Mouse (Mus musculus) midbrain, embryonic 12.5 days (tissue): Measurements from ENCODE around the gene Necab3. TPM values are rescaled to one million over a fixed set of nuclear protein-coding genes. Genes with fewer than 3 reads are reported as not detected.
A peak's percentile ranks its signal among the peaks of the same experiment; 100 is the strongest.

Experiments
- ATAC-seq: fragments of 200-750 bp; cut with Nextera tagmentation; 2 replicates; pipeline ENCODE4 v1.8.0; 2017; ENCODE audit warnings: low read depth, moderate TSS enrichment, moderate library complexity; ENCODE audit not compliant: low FRiP score
- H3K27ac ChIP-seq: fragments of 300-500 bp; sonication (generic); replicated peaks from 2 replicates; pipeline ENCODE4 v1.5.1; 2016; ENCODE audit warnings: mild to moderate bottlenecking
- H3K27me3 ChIP-seq: fragments of 300-500 bp; sonication (generic); 2 replicates; pipeline ENCODE4 v1.6.1; 2016; ENCODE audit warnings: mild to moderate bottlenecking
- H3K36me3 ChIP-seq: fragments of 300-500 bp; sonication (generic); 2 replicates; pipeline ENCODE4 v1.6.1; 2016
- H3K4me1 ChIP-seq: fragments of 300-500 bp; sonication (generic); 2 replicates; pipeline ENCODE4 v1.6.1; 2016
- H3K4me2 ChIP-seq: fragments of 300-500 bp; sonication (generic); replicated peaks from 2 replicates; pipeline ENCODE4 v1.6.1; 2016; ENCODE audit warnings: mild to moderate bottlenecking, moderate library complexity
- H3K4me3 ChIP-seq: fragments of 300-500 bp; sonication (generic); 2 replicates; pipeline ENCODE4 v1.5.1; 2016; ENCODE audit warnings: mild to moderate bottlenecking
- H3K9ac ChIP-seq: fragments of 300-500 bp; sonication (generic); replicated peaks from 2 replicates; pipeline ENCODE4 v1.6.1; 2016; ENCODE audit warnings: mild to moderate bottlenecking, moderate library complexity
- H3K9me3 ChIP-seq: fragments of 300-500 bp; sonication (generic); 2 replicates; pipeline ENCODE4 v1.6.1; 2016; ENCODE audit warnings: mild to moderate bottlenecking
- WGBS: fragments of 180-500 bp; shearing (Covaris S2); methylation state at CpG from one replicate; pipeline ENCODE4 v1.1.7; 2016; 5-methylcytosine and 5-hydroxymethylcytosine counted together
- polyA plus RNA-seq: library from polyadenylated mRNA; unstranded; fragments of >200 nt; fragmentation: Nextera tagmentation; extraction: Ambion mirVana; gene quantifications from 2 replicates; pipeline ENCODE4 v1.2.1, GENCODE M21; 2016

The Necab3 gene
- polyA plus RNA-seq: 11.9 and 12.3 TPM in 2 replicates

DNA sequence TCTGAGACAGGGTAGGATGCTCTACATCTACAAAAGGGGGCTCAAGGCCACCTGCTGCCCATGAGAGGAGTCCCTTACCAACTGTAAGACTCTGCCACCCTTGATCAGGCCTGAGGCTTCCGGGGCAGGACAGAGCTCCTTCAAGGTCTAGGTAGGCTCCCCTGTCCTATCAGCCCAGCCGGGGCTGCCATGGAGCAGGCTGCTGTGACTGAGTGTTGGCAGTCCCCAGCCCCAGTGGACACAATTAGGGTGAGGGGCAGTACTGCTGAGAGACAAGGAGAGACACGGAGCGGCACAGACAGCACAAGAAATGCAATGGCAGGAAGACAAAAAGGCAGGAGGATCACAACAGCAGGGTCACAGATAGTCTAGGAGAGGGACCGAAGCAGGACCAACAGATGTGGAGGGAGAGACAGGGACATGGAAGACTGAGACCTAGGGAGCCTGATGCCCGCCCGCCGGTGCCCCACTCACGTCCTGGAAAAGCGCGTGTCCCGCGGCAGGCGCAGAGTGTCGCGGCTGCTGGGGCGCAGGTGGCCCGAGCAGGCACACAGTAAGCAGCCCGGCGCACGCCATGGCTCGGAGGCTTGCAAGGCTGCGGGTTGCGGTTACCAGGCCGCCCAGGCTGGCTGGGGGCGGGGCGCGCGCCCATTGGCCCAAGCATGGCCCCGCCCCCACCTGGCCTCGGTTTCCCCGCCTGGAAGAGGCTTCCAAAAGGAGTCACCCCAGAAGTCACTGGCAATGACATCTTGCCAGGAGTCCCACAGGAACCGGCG is at the start of gene Necab3:
Necab3 (minus strand) TSS at position 627 of the 776 bp plus-strand sequence.
- 4% methylated on average over 28 of the region's 34 CpGs for WGBS

DNA sequence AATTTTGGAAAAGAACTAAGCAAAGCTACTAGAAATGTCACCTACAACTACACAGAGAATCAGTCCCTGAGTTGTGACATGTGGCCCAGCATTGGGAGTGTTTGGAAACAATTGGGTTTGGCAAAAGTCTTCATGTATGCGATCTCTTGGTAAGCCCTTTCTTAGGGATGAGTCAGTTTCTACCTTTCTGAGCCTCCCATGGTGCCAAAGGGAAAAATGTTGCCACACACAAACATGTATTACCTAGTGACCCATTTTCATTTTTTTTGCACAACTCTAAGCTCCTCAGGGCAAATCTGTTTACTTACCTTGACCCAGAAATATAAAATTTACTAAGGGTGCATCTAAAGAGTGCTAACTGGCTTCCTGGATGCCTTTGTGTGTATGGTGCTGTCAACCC is 48.3 kb upstream of the Necab3 start:
- ATAC-seq: no peak
- WGBS: 88% methylated on average over 1 of the region's 1 CpGs
- Histone ChIP-seq H3K36me3 (no peaks in the 10 kb centered on the region), H3K27me3 (peaks cover 5% of the 10 kb centered on the region), H3K4me1 (peaks cover 11% of the 10 kb centered on the region), H3K9ac (no peak overlapping the region), H3K27ac (no peak overlapping the region), H3K4me3 (no peak overlapping the region), H3K4me2 (no peak overlapping the region), H3K9me3 (no peaks in the 10 kb centered on the region)

More for the DNA sequence above, at the start of gene Necab3:
- Histone ChIP-seq H3K27ac (peak within 1 kb of the TSS; percentile 58; the same call in 1 of the 2 replicates), H3K9me3 (no peaks in the 10 kb centered on the region), H3K36me3 (peaks cover 29% of the 10 kb centered on the region), H3K4me2 (peak within 1 kb of the TSS; percentile 56), H3K27me3 (no peaks in the 10 kb centered on the region), H3K4me3 (peak within 1 kb of the TSS; percentile 35), H3K9ac (peak within 1 kb of the TSS; percentile 11; the same call in 1 of the 2 replicates), H3K4me1 (peaks cover 28% of the 10 kb centered on the region)
- ATAC-seq: peak; percentile 77

DNA sequence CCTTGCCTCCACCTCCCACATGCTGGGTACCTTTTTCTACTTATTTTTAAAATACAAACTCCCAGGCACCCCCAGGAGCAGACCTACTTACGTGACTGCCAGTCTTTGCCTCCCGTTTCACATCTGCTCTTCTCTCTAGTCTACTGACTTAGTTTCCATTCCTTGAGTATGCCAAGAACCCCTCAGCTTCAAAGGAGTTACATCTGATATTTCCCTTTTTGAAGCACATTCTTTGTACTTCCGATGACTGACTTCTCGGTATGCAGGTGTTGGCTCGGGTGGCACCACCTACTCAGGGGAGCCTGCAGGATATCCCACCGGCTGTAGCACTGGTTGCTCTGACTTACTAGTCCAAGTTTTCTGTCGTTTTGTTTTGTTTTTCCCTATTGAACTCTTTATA is 45.5 kb upstream of the Necab3 start:
- H3K9me3 ChIP-seq: no peaks in the 10 kb centered on the region
- no peak for ATAC-seq
- no peak overlapping the region for H3K9ac ChIP-seq
- H3K4me3 ChIP-seq: peak overlapping the region; percentile 66
- no peaks in the 10 kb centered on the region for H3K36me3 ChIP-seq
- H3K27ac ChIP-seq: no peak overlapping the region
- peaks cover 5% of the 10 kb centered on the region for H3K27me3 ChIP-seq
- peak overlapping the region; percentile 66 for H3K4me2 ChIP-seq
- WGBS: 45% methylated on average over 7 of the region's 7 CpGs
- peaks cover 11% of the 10 kb centered on the region for H3K4me1 ChIP-seq

DNA sequence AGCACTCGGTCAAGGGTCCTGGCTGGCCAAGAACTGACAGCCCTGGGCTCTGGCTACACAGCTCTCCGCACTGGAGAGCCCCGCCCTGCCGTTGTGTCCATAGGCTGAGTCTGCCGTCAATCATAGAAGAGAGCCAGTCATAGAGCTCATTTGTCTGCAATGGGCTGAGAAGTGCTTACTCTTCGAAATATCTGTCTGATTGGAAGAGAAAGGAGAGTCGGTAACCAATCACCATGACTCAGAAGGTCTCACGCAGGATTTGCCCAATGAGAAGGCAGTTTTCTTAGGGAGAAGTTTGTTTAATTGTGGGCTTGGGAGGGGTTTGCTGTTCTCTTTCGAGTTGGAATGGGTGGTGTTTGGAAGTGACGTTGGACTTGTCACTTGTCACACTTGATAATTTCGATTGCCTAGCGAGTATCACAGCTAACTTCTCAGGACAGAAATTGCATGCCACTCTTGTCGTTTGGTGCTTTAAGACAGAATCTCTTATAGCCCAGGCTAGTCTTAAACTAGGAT is 45.0 kb upstream of the Necab3 start, which contains the start of gene Pxmp4:
Pxmp4 (minus strand) TSS at position 71 of the 516 bp plus-strand sequence.
- Histone ChIP-seq H3K36me3 (no peaks in the 10 kb centered on the region), H3K4me1 (peaks cover 11% of the 10 kb centered on the region), H3K4me2 (peak within 1 kb of the TSS; percentile 66), H3K4me3 (peak within 1 kb of the TSS; percentile 66), H3K27ac (peak within 1 kb of the TSS; percentile 40), H3K9ac (peak within 1 kb of the TSS; percentile 75), H3K9me3 (no peaks in the 10 kb centered on the region), H3K27me3 (peaks cover 5% of the 10 kb centered on the region)
- WGBS: under 1% methylated on average over 13 of the region's 13 CpGs
- ATAC-seq: peak; percentile 100

DNA sequence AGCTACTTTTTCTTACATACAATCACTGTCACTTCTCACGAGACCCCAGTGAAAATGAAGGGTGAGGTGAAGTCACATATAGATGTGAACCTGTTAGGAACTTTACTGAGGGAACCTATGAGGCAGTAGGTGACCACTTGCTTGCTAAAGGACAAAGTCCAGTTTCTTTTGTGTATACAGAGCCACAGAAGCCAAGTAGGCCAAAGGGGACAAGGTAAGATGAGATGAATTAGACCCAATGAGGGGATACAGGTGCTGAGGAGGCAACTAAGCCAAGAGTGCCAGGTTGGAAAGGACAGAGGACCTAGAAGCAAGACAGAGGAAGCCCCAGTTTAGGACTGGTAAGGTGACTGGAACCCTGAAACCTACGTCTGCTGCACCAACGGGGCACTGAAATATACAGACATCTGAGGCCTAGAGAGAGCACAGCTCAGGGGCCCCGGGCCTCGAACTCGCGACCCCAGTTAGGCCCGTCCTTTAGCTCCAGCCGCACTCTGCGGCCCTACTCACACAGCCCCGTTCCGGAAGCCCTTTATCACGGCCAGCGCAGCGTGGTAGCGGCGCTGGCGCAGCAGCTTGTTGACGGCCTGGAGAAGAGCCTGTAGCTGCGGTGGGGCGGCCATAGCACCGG is 44.4 kb upstream of the Necab3 start:
- peak overlapping the region; percentile 66 for H3K4me3 ChIP-seq
- peak overlapping the region; percentile 40 for H3K27ac ChIP-seq
- H3K4me1 ChIP-seq: peaks cover 11% of the 10 kb centered on the region
- peaks cover 5% of the 10 kb centered on the region for H3K27me3 ChIP-seq
- no peak; the same call in 1 of the 2 replicates for ATAC-seq
- H3K9me3 ChIP-seq: no peaks in the 10 kb centered on the region
- WGBS: 22% methylated on average over 22 of the region's 22 CpGs
- H3K36me3 ChIP-seq: no peaks in the 10 kb centered on the region
- peak overlapping the region; percentile 66 for H3K4me2 ChIP-seq
- H3K9ac ChIP-seq: peak overlapping the region; percentile 75

DNA sequence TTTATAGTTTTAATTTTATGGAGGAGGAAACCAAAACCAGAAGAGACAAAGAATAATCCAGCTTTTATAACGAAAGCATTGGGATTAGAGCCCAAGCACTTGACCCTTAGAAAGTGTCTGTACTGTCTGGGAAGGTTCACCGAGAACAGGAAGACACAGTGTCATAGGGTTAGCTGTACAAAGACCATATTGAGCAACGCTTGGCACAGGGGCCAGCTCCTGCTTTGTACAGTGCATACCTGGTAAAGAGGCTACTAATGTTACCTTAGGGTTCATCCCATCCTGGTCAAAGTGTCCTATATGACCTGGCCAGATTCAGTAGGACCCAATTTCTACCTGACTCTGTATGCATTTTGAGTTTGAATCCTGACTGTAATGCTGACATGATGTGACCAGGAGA is 42.6 kb upstream of the Necab3 start:
- Histone ChIP-seq H3K36me3 (no peaks in the 10 kb centered on the region), H3K4me2 (no peak overlapping the region), H3K4me1 (peaks cover 11% of the 10 kb centered on the region), H3K27me3 (peaks cover 5% of the 10 kb centered on the region), H3K9ac (no peak overlapping the region), H3K27ac (no peak overlapping the region), H3K9me3 (no peaks in the 10 kb centered on the region), H3K4me3 (no peak overlapping the region)
- no peak for ATAC-seq
- 73% methylated on average over 3 of the region's 3 CpGs for WGBS

DNA sequence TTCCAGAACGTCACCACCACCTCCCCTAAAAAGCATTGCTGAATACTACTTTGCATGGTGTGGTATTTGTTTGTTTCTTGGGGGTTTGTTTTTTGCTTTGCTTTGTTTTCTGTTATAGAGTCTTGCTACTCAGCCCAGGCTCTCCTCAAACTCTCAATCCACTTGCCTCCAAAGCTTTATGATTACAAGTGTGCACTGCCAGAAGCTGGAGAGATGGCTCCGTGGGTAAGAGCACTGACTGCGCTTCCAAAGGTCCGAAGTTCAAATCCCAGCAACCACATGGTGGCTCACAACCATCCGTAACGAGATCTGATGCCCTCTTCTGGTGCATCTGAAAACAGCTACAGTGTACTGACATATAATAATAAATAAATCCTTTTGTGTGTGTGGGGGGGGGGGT is 41.9 kb upstream of the Necab3 start:
- Histone ChIP-seq H3K27me3 (no peaks in the 10 kb centered on the region), H3K4me1 (peaks cover 11% of the 10 kb centered on the region), H3K27ac (no peak overlapping the region), H3K4me3 (no peak overlapping the region), H3K36me3 (no peaks in the 10 kb centered on the region), H3K9me3 (no peaks in the 10 kb centered on the region), H3K4me2 (no peak overlapping the region), H3K9ac (no peak overlapping the region)
- ATAC-seq: no peak
- WGBS: 76% methylated on average over 6 of the region's 6 CpGs

DNA sequence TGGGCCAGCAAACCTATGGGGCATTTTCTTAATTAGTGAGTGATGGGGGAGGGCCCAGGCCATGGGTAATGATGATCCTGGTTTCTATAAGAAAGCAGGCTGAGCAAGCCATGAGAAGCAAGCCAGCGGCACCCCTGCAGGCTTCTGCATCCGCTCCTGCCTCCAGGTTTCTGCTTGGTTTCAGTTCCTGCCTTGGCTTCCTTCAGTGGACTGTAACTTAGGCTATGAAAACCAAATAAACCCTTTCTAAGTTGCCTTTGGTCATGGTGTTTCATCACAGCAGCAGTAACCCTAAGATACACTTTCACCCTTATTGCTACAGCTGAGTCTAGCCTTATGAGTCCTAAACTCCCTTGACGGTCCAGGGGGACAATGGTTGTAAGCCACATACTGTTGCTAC is 38.7 kb upstream of the Necab3 start:
- Histone ChIP-seq H3K9ac (no peak overlapping the region), H3K36me3 (no peaks in the 10 kb centered on the region), H3K4me1 (no peaks in the 10 kb centered on the region), H3K4me2 (no peak overlapping the region), H3K27ac (no peak overlapping the region), H3K4me3 (no peak overlapping the region), H3K27me3 (no peaks in the 10 kb centered on the region), H3K9me3 (no peaks in the 10 kb centered on the region)
- WGBS: 91% methylated on average over 3 of the region's 3 CpGs
- ATAC-seq: no peak

DNA sequence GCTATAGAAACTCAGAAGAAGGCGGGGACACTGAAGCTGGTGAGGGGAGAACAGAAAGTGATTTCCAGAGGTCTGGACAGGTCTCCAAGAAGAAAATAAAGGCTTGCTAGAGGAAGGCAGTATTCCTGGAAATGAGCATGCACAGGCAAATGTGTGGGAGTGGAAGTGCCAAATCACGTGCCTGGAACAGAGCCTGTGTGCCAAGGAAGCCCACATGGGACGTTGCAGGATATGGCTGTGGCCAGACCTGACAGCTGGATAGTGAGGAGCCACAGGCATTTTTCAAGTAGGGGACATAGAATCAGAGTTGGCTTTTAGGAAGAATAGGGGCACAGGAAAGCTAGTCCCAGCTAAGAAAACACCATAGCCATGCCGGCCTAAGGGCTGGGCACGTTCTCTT is 37.1 kb upstream of the Necab3 start:
- H3K9me3 ChIP-seq: no peaks in the 10 kb centered on the region
- 80% methylated on average over 5 of the region's 5 CpGs for WGBS
- H3K36me3 ChIP-seq: no peaks in the 10 kb centered on the region
- no peak overlapping the region for H3K4me2 ChIP-seq
- no peaks in the 10 kb centered on the region for H3K4me1 ChIP-seq
- H3K9ac ChIP-seq: no peak overlapping the region
- no peak overlapping the region for H3K4me3 ChIP-seq
- no peak overlapping the region for H3K27ac ChIP-seq
- ATAC-seq: no peak
- H3K27me3 ChIP-seq: no peaks in the 10 kb centered on the region

DNA sequence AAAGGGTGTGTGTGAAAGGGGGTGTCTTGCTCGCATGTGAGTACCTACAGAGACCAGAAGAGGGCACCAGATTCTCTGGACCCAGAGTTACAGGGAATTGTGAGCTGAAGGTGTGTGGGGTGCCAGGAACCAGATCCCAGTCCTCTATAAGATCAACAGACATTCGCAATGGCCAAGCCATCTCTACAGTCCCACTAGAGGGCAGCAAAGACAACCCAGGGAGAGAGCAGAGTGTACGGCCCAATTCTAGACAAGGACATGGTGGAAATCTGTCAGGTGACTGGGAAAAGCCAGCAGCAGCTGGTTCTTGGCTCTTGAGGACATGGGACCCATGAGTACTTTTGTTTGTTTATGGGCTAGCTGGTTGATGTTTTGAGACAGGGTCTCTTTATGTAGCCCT is 34.3 kb upstream of the Necab3 start:
- no peaks in the 10 kb centered on the region for H3K9me3 ChIP-seq
- WGBS: 78% methylated on average over 3 of the region's 3 CpGs
- H3K4me2 ChIP-seq: no peak overlapping the region
- no peak for ATAC-seq
- H3K4me1 ChIP-seq: no peaks in the 10 kb centered on the region
- no peaks in the 10 kb centered on the region for H3K36me3 ChIP-seq
- H3K9ac ChIP-seq: no peak overlapping the region
- no peaks in the 10 kb centered on the region for H3K27me3 ChIP-seq
- H3K4me3 ChIP-seq: no peak overlapping the region
- no peak overlapping the region for H3K27ac ChIP-seq

DNA sequence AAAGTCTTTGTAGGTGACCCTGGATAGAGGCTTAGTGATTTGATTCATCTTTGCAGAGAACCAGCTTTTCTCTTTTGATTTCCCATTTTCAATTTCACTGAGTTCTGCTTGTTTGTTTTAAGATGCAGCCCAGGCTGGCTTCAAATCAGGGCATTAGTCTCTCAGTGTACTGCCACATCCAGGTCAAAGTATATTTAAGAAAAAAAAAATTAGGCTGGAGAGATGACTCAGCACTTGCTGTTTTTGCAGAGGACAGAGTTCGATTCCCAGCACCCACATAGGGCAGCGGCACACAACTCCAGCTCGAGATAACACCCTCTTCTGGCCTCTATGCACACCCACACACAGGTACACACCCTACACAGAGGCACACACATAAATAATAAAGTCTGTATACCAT is 32.5 kb upstream of the Necab3 start:
- Histone ChIP-seq H3K9me3 (0 out of 2 replicates have a peak, but pooled peaks cover 3% of the 10 kb centered on the region), H3K4me2 (no peak overlapping the region), H3K9ac (no peak overlapping the region), H3K27me3 (no peaks in the 10 kb centered on the region), H3K27ac (no peak overlapping the region), H3K4me1 (no peaks in the 10 kb centered on the region), H3K36me3 (0 out of 2 replicates have a peak, but pooled peaks cover 8% of the 10 kb centered on the region), H3K4me3 (no peak overlapping the region)
- 88% methylated on average over 3 of the region's 3 CpGs for WGBS
- no peak for ATAC-seq

DNA sequence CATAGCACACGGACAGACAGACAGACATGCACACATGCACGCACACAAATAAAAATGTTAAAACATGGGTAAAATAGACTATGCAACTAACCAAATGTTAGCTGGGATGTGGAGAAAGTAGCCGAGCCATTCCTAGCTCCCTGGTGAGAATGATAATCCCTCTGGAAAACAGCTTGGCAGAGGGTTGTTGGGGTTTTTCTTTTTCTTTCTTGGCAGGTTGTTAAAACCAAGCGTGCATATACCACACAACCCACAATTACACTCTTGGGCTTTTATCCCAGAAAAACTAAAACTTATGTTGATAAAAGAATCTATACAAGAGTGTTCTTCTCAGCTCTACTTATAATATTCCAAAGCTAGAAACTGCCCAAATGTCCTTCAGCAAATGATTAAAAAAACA is 30.4 kb upstream of the Necab3 start:
- Histone ChIP-seq H3K4me1 (peaks cover 10% of the 10 kb centered on the region; the same call in 1 of the 2 replicates), H3K36me3 (0 out of 2 replicates have a peak, but pooled peaks cover 8% of the 10 kb centered on the region), H3K9ac (no peak overlapping the region), H3K27me3 (no peaks in the 10 kb centered on the region), H3K9me3 (0 out of 2 replicates have a peak, but pooled peaks cover 3% of the 10 kb centered on the region), H3K4me2 (no peak overlapping the region), H3K27ac (no peak overlapping the region), H3K4me3 (no peak overlapping the region)
- no peak for ATAC-seq
- 77% methylated on average over 4 of the region's 4 CpGs for WGBS
